Mouse (Mus musculus): ENCODE data around the gene Ddx59.
A peak's percentile ranks its signal among the peaks of the same experiment; 100 is the strongest.

- TF ChIP-seq CTCF (IDR thresholded peaks at IDR 0.05; ENCODE audit: borderline replicate concordance, insufficient read depth, low read depth, low read length) (peak; percentile 37; the same call in 1 of the 2 replicates), POLR2A (IDR thresholded peaks at IDR 0.05; ENCODE audit: borderline replicate concordance, insufficient read depth, low read length) (no peak)
Observed at GRCm38 (mm10) chr1:136458691-136459245, 43.7 kb downstream of the Ddx59 start.

Data from cerebellum, adult 2 months (tissue).